Mouse (Mus musculus): ENCODE results near the gene Dazap1. TPM values are rescaled to one million over a fixed set of nuclear protein-coding genes. Genes with fewer than 3 reads are reported as not detected.

The Dazap1 gene
- total RNA-seq, 2 experiments from 2014 or later = 34.2 to 38.4 TPM

DNA sequence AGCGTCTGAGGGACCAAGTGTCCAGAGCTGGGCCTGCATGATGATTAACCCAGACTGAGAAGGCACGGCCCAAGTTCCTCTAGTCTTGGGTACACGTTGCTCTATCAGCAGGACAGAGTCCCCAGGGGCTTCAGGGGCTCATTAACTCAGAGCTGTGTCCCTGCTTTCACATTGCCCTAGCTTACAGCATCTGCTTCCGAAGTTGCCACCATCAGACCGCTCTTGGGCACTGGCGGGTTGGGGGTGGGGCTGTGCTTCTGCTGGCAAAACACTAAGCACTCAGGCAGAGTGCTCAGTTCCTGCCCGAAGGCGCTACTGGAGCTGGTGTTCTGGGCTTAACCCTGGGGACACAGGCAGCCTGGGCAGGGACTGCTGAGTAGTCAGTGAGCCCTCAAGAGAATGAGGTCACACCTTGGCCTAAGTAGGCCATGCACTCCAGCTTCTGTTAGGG lies 20.7 kb downstream of the Dazap1 start:
- DNase-seq = peak; percentile 78
- TF ChIP-seq CTCF (IDR thresholded peaks at IDR 0.05) = no peak
- intact Hi-C loops (cut with DNase I) = no loop called here
- Histone ChIP-seq H3K27ac (peak overlapping the region; percentile 86), H3K4me3 (no peak overlapping the region)

DNA sequence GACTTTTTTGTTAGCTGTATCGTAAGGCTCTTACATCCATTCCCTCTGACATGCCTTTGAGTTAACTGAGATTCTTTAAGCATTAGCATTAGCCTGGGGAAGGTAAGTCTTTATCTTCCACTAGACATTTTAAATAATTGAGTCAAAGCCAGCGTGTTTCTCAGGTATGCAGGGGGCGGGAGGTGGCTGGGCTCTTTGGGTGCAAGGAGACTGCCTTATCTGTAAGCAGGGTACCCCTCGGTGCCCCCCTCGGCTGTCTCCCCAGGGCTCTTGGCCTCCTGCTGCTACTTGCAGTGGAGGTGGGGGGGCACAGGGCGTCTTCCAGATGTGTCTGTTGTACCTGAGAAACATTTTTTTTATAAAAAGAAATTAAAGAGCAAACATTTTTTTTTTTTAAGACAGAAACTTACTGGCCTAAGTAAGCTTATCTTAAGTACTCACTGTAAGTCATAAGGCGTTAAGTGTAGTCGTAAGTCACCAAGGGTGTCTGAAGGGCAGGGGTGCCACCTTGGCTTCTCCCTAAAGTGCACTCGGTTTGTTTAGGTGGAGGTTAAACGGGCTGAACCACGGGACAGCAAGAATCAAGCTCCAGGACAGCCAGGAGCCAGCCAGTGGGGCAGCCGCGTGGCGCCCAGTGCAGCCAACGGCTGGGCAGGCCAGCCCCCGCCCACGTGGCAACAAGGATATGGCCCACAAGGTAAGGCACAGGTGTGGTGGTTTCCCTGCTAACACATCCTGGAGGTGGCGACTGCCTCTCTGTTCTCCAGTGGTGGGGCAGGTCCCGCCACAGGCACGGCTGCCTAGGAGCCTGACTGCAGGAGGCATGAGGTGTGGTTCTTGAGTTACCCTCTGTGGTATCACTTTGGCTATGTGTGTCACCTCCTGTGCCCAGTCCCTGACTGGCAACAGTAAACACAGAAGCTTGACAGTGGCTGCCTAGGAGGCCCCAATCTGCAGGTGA lies 21.5 kb downstream of the Dazap1 start:
- no peak for TF ChIP-seq CTCF (IDR thresholded peaks at IDR 0.05)
- Histone ChIP-seq H3K27ac (peak overlapping the region; percentile 86), H3K4me3 (no peak overlapping the region)
- intact Hi-C loops (cut with DNase I) = no loop called here
- peak; percentile 53 for DNase-seq

DNA sequence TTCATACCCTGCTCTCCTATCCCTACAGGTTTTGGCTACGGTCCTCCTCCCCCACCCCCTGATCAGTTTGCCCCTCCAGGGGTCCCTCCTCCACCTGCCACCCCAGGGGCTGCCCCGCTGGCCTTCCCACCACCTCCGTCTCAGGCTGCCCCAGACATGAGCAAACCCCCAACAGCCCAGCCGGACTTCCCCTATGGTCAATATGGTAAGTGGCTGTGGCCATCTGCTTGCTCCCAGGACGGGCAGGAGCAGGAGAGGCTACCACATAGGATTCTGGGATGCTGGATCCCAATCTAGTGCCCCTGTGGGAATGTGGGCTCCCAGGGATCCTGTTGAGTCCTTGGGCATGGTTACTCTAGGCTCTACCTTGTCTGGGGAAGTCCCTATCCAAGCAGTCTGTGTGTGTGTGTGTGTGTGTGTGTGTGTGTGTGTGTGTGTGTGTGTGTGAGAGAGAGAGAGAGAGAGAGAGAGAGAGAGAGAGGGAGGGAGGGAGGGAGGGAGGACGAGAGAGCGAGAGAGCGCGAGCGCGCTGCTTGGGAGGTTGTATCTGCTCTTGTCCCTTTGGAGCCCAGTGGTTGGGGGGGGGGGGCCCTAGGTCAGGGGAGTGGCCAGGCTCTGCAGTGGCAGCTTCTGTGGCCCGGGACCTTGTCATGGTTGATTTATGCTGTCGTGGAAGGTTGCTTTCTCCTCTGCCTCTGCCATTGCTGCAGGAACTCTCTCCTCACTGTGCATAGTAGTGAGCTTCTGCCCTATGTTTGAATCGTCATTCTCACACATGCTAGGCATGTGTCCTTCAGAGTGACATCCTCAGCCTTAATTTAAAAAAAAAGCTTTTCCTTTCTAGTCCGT lies 24.2 kb downstream of the Dazap1 start:
- no peak for TF ChIP-seq CTCF (IDR thresholded peaks at IDR 0.05)
- no peak overlapping the region for H3K27ac ChIP-seq
- DNase-seq = no peak

GRCm38 (mm10) chr10:80288097-80288496 lies 26.8 kb downstream of the Dazap1 start:
- Histone ChIP-seq H3K4me3 (no peak overlapping the region), H3K27ac (no peak overlapping the region)
- no peak for TF ChIP-seq CTCF (IDR thresholded peaks at IDR 0.05)
- no peak for DNase-seq
- intact Hi-C loops (cut with DNase I) = no loop called here

More for the DNA sequence above, 24.2 kb downstream of the Dazap1 start:
- intact Hi-C loops (cut with DNase I) = no loop called here
- no peak overlapping the region for H3K4me3 ChIP-seq

GRCm38 (mm10) chr10:80288657-80289056 lies 27.4 kb downstream of the Dazap1 start:
- DNase-seq = no peak
- intact Hi-C loops (cut with DNase I) = no loop called here
- Histone ChIP-seq H3K4me3 (no peak overlapping the region), H3K27ac (no peak overlapping the region)
- TF ChIP-seq CTCF (IDR thresholded peaks at IDR 0.05) = 0 out of 2 replicates have a peak, but pooled peaks have one; percentile 8

- Histone ChIP-seq H3K27ac (peak within 1 kb of the TSS; percentile 92), H3K4me3 (peak within 1 kb of the TSS; percentile 74)
- intact Hi-C loops (cut with DNase I) = loop anchor here (1.0 kb wide), 1 partner anchor 28 kb away; the partner anchor contains the start of gene 2310011J03Rik
- TF ChIP-seq CTCF (IDR thresholded peaks at IDR 0.05) = peak; percentile 81
- DNase-seq = peak; percentile 97
Measured at GRCm38 (mm10) chr10:80292251-80293146, 31.2 kb downstream of the Dazap1 start, which contains the start of gene Rps15. Gene Rps15 (plus strand): TSS chr10:80292453.

- TF ChIP-seq CTCF (IDR thresholded peaks at IDR 0.05) = no peak
- intact Hi-C loops (cut with DNase I) = no loop called here
- peak overlapping the region; percentile 74 for H3K4me3 ChIP-seq
- peak overlapping the region; percentile 92 for H3K27ac ChIP-seq
- DNase-seq = no peak
Measured at GRCm38 (mm10) chr10:80293325-80293724, 32.0 kb downstream of the Dazap1 start.

- Histone ChIP-seq H3K27ac (no peak overlapping the region), H3K4me3 (no peak overlapping the region)
- no peak for DNase-seq
- no peak for TF ChIP-seq CTCF (IDR thresholded peaks at IDR 0.05)
- intact Hi-C loops (cut with DNase I) = loop anchor here (2.0 kb wide), 1 partner anchor 80 kb away; no protein-coding TSS in a partner anchor
Measured at GRCm38 (mm10) chr10:80294311-80294710, 33.0 kb downstream of the Dazap1 start.

GRCm38 (mm10) chr10:80294788-80295303 lies 33.6 kb downstream of the Dazap1 start:
- no peak for DNase-seq
- intact Hi-C loops (cut with DNase I) = loop anchor here (1.0 to 2.0 kb wide), 2 partner anchors 53 to 80 kb away; partner anchors contain the start of gene Adamtsl5
- Histone ChIP-seq H3K4me3 (no peak overlapping the region), H3K27ac (peak overlapping the region; percentile 62; the same call in 1 of the 2 replicates)
- no peak for TF ChIP-seq CTCF (IDR thresholded peaks at IDR 0.05)

GRCm38 (mm10) chr10:80295618-80296425 lies 34.5 kb downstream of the Dazap1 start, which contains the start of gene Apc2:
Gene Apc2 (plus strand): TSS chr10:80295977.
- TF ChIP-seq CTCF (IDR thresholded peaks at IDR 0.05) = peak; percentile 83
- Histone ChIP-seq H3K4me3 (peak within 1 kb of the TSS; percentile 71), H3K27ac (peak within 1 kb of the TSS; percentile 62)
- DNase-seq = peak; percentile 81
- intact Hi-C loops (cut with DNase I) = loop anchor here (1.0 to 2.0 kb wide), 2 partner anchors 52 to 79 kb away; partner anchors contain the start of gene Adamtsl5

Data from gastrocnemius, adult 2 months (tissue).